In genomic region chr16:93458598-93459496, GRCm38 (mm10) we compare ENCODE assay signal across 10 mouse cellular contexts.
A peak's percentile ranks its signal among the peaks of the same experiment; 100 is the strongest.
DNase-seq lines count a peak whose midpoint lies in the region; ATAC-seq and TF ChIP-seq lines count a peak whose summit lies in the region.
"Had no signal": no experiment of that assay in that cellular context is flagged by ENCODE, and none has a peak within 500 bp of the region (broad histone marks: within the 10 kb centered on the region; RNA-seq: fewer than 3 reads in every experiment).

No protein-coding gene starts in this region.

- TF ChIP-seq CTCF in intestine, postnatal 0 days (IDR thresholded peaks at IDR 0.05; ENCODE audit: low read depth), result no peak

- intact Hi-C loops in gastrocnemius, postnatal 36 days (cut with DNase I), result loop anchor here (10.0 kb wide), 1 partner anchor 634 kb away; the partner anchor contains the start of gene Runx1

- no peak overlapping the region for H3K4me2 ChIP-seq in intestine, embryonic 14.5 days (ENCODE audit: low read length)
- H3K4me2 ChIP-seq in intestine, postnatal 0 days (replicated peaks; ENCODE audit: low read depth), result no peak overlapping the region
- H3K4me2 ChIP-seq in embryonic facial prominence, embryonic 11.5 days (ENCODE audit: low read depth, low read length), result peak overlapping the region; percentile 2; the same call in 1 of the 2 replicates
- peak overlapping the region; percentile 30 for H3K4me2 ChIP-seq in limb, embryonic 12.5 days
- H3K4me2 ChIP-seq: lung, embryonic 15.5 days had no signal

- ATAC-seq in intestine, embryonic 14.5 days (replicated peaks; ENCODE audit: low FRiP score, low TSS enrichment, low read depth), result 0 out of 2 replicates have a peak, but pooled peaks have one; percentile 9
- no peak for ATAC-seq in intestine, postnatal 0 days
- peak; percentile 32; the same call in 1 of the 2 replicates for ATAC-seq in embryonic facial prominence, embryonic 11.5 days (replicated peaks; ENCODE audit: insufficient number of reproducible peaks, low FRiP score, low TSS enrichment, low read depth)
- ATAC-seq in limb, embryonic 12.5 days (ENCODE audit: insufficient number of reproducible peaks, insufficient read depth, low FRiP score, low TSS enrichment, low read depth), result peak; percentile 59; the same call in 1 of the 2 replicates

- WGBS in intestine, embryonic 14.5 days, result 43% methylated on average over 24 of the region's 25 CpGs
- WGBS in intestine, postnatal 0 days, result 54% methylated on average over 25 of the region's 25 CpGs
- WGBS in embryonic facial prominence, embryonic 11.5 days, result 40% methylated on average over 25 of the region's 25 CpGs
- 45% methylated on average over 25 of the region's 25 CpGs for WGBS in limb, embryonic 12.5 days

- no peak overlapping the region for H3K4me3 ChIP-seq in intestine, embryonic 14.5 days (ENCODE audit: low read depth, low read length)
- H3K4me3 ChIP-seq in intestine, postnatal 0 days (ENCODE audit: low read depth, low read length), result no peak overlapping the region
- H3K4me3 ChIP-seq in embryonic facial prominence, embryonic 11.5 days (ENCODE audit: low read depth, low read length), result no peak overlapping the region
- H3K4me3 ChIP-seq in limb, embryonic 12.5 days (replicated peaks), result no peak overlapping the region
- H3K4me3 ChIP-seq: lung, embryonic 15.5 days had no signal

- no peaks in the 10 kb centered on the region for H3K36me3 ChIP-seq in intestine, embryonic 14.5 days (ENCODE audit: control insufficient read depth, insufficient read depth, low read length)
- H3K36me3 ChIP-seq in intestine, postnatal 0 days (ENCODE audit: control insufficient read depth, insufficient read depth), result no peaks in the 10 kb centered on the region
- no peaks in the 10 kb centered on the region for H3K36me3 ChIP-seq in embryonic facial prominence, embryonic 11.5 days (replicated peaks; ENCODE audit: control insufficient read depth, insufficient read depth, low read depth, low read length)
- H3K36me3 ChIP-seq in limb, embryonic 12.5 days, result no peaks in the 10 kb centered on the region
- H3K36me3 ChIP-seq: lung, embryonic 15.5 days had no signal

- H3K4me1 ChIP-seq in intestine, embryonic 14.5 days (replicated peaks; ENCODE audit: control insufficient read depth, insufficient read depth, low read length), result peaks cover 18% of the 10 kb centered on the region
- H3K4me1 ChIP-seq in intestine, postnatal 0 days (replicated peaks; ENCODE audit: control insufficient read depth, insufficient read depth, low read length), result no peaks in the 10 kb centered on the region
- no peaks in the 10 kb centered on the region for H3K4me1 ChIP-seq in embryonic facial prominence, embryonic 11.5 days (ENCODE audit: control insufficient read depth, insufficient read depth, low read length)
- peaks cover 33% of the 10 kb centered on the region for H3K4me1 ChIP-seq in limb, embryonic 12.5 days (replicated peaks)

- H3K9ac ChIP-seq in intestine, embryonic 14.5 days (ENCODE audit: low read length), result no peak overlapping the region
- H3K9ac ChIP-seq in intestine, postnatal 0 days (ENCODE audit: low read depth, low read length), result no peak overlapping the region
- H3K9ac ChIP-seq in embryonic facial prominence, embryonic 11.5 days (replicated peaks; ENCODE audit: low read length), result no peak overlapping the region
- H3K9ac ChIP-seq in limb, embryonic 12.5 days (replicated peaks), result no peak overlapping the region
- H3K9ac ChIP-seq: lung, embryonic 15.5 days had no signal

- no peaks in the 10 kb centered on the region for H3K9me3 ChIP-seq in intestine, embryonic 14.5 days (ENCODE audit: control insufficient read depth, low read length)
- no peaks in the 10 kb centered on the region for H3K9me3 ChIP-seq in intestine, postnatal 0 days (ENCODE audit: control insufficient read depth)
- H3K9me3 ChIP-seq in embryonic facial prominence, embryonic 11.5 days (replicated peaks; ENCODE audit: control insufficient read depth, low read length), result no peaks in the 10 kb centered on the region
- H3K9me3 ChIP-seq in limb, embryonic 12.5 days, result no peaks in the 10 kb centered on the region
- H3K9me3 ChIP-seq: lung, embryonic 15.5 days had no signal

- no peak overlapping the region for H3K27ac ChIP-seq in intestine, embryonic 14.5 days (ENCODE audit: low read depth)
- no peak overlapping the region for H3K27ac ChIP-seq in intestine, postnatal 0 days (ENCODE audit: low read depth, low read length)
- H3K27ac ChIP-seq in embryonic facial prominence, embryonic 11.5 days (replicated peaks; ENCODE audit: low read depth, low read length), result no peak overlapping the region
- H3K27ac ChIP-seq in limb, embryonic 12.5 days, result no peak overlapping the region
- H3K27ac ChIP-seq: lung, embryonic 15.5 days had no signal

- peak; percentile 60 for DNase-seq in intestine, embryonic 14.5 days (ENCODE audit: low spot score)
- DNase-seq in MN1 (ENCODE audit: low spot score), result peak; percentile 24
- DNase-seq in embryonic facial prominence, embryonic 11.5 days (ENCODE audit: low spot score), result peak; percentile 72
- no peak for DNase-seq in ovary, postnatal 36 days (ENCODE audit: low spot score)
- no peak for DNase-seq in cerebellum, postnatal 25 days
- no peak for DNase-seq in gastrocnemius, postnatal 36 days
- DNase-seq: kidney, postnatal 36 days had no signal

- no peaks in the 10 kb centered on the region for H3K27me3 ChIP-seq in intestine, embryonic 14.5 days (replicated peaks; ENCODE audit: control insufficient read depth, insufficient read depth, low read length)
- H3K27me3 ChIP-seq in intestine, postnatal 0 days (replicated peaks; ENCODE audit: control insufficient read depth, insufficient read depth, low read length), result no peaks in the 10 kb centered on the region
- H3K27me3 ChIP-seq in embryonic facial prominence, embryonic 11.5 days (ENCODE audit: control insufficient read depth, insufficient read depth, low read length), result no peaks in the 10 kb centered on the region
- H3K27me3 ChIP-seq in limb, embryonic 12.5 days, result peaks cover 9% of the 10 kb centered on the region; the same call in 1 of the 2 replicates
- H3K27me3 ChIP-seq: lung, embryonic 15.5 days had no signal

Comparison
In these comparisons a context has a peak if more than half of its experiments do, and no peak if none do; other contexts are left out.
1. DNase-seq: peak in intestine, embryonic 14.5 days (single experiment), MN1 (single experiment) and embryonic facial prominence, embryonic 11.5 days (single experiment); none in ovary, postnatal 36 days (single experiment), cerebellum, postnatal 25 days (0 of 2) and gastrocnemius, postnatal 36 days (0 of 2).
2. H3K4me2 ChIP-seq: peak in embryonic facial prominence, embryonic 11.5 days (single experiment) and limb, embryonic 12.5 days (single experiment); none in intestine, embryonic 14.5 days (single experiment) and intestine, postnatal 0 days (single experiment).